Mouse (Mus musculus): ENCODE results near the gene Gm9803.

GRCm38 (mm10) chr10:43504291-43504690 is 19.6 kb upstream of the Gm9803 start:
- TF ChIP-seq CTCF (IDR thresholded peaks at IDR 0.05): no peak
- no peak for TF ChIP-seq EP300 (IDR thresholded peaks at IDR 0.05)

Data from lung, postnatal 0 days (tissue).